Mouse (Mus musculus) liver, postnatal 0 days (tissue): ENCODE measurements around the gene Hmgn3.

Experiments used
- CTCF ChIP-seq: sonication (generic); IDR thresholded peaks from 2 replicates; pipeline ENCODE4 v1.5.1; 2016; ENCODE audit warnings: antibody characterized with exemption, low read depth
- EP300 ChIP-seq: IDR thresholded peaks from 2 replicates; pipeline ENCODE4 v1.6.1; 2016; ENCODE audit warnings: antibody characterized with exemption, low read depth, mild to moderate bottlenecking

DNA sequence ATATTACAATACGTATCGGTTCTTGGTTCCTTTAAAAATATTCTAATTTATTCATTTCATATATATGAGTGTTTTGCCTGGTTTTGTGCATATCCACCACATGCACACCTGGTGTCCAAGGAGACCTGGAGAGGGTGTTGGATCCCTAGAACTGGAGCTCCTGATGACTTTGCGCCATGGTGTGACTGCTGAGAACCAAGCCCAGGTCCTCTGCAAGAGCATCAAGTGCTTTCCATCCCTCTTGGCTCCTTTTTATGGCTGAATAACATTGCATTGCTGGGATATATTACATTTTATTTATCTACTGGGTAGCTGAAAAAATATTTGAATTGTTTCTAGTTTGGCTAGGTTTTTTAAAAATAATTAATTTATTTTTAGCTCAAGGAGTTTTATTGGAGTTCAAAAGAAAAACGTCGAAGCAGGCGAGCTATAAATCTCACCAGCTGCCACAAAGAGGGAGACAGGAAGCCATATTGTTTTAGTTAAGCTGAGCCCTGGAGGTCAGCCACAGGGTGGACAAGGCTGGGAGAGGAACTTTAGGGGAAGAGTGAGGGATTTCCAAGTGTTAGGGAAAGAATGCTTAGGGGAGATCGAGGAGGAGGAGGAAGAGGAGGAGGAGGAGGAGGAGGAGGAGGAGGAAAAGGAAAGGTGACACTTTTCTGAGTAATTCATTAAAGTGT lies 62.6 kb downstream of the Hmgn3 start:
- TF ChIP-seq CTCF, result no peak
- TF ChIP-seq EP300, result no peak
